Mouse (Mus musculus) neural tube, embryonic 14.5 days (tissue): ENCODE measurements around the gene Smim6. TPM values are rescaled to one million over a fixed set of nuclear protein-coding genes. Genes with fewer than 3 reads are reported as not detected.

Experiments
- ATAC-seq: fragments of 200-750 bp; cut with Nextera tagmentation; 2 replicates; pipeline ENCODE4 v1.8.0; 2017; ENCODE audit warnings: low read depth, mild to moderate bottlenecking, moderate TSS enrichment, moderate library complexity
- H3K27ac ChIP-seq: fragments of 300-500 bp; sonication (generic); 2 replicates; pipeline ENCODE4 v1.5.1; 2014; ENCODE audit warnings: low read depth, mild to moderate bottlenecking, control low read depth, low read length, moderate library complexity, mixed read lengths
- H3K27me3 ChIP-seq: fragments of 300-500 bp; sonication (generic); 2 replicates; pipeline ENCODE4 v1.6.1; 2014; ENCODE audit warnings: low read length; ENCODE audit not compliant: control insufficient read depth, insufficient read depth
- H3K36me3 ChIP-seq: fragments of 300-500 bp; sonication (generic); 2 replicates; pipeline ENCODE4 v1.6.1; 2014; ENCODE audit warnings: low read length, mixed read lengths; ENCODE audit not compliant: control insufficient read depth, insufficient read depth
- H3K4me1 ChIP-seq: fragments of 300-500 bp; sonication (generic); 2 replicates; pipeline ENCODE4 v1.6.1; 2014; ENCODE audit warnings: low read length; ENCODE audit not compliant: control insufficient read depth, insufficient read depth
- H3K4me2 ChIP-seq: fragments of 300-500 bp; sonication (generic); 2 replicates; pipeline ENCODE4 v1.6.1; 2014; ENCODE audit warnings: mild to moderate bottlenecking, low read depth, low read length, control low read depth
- H3K4me3 ChIP-seq: fragments of 300-500 bp; sonication (generic); 2 replicates; pipeline ENCODE4 v1.5.1; 2014; ENCODE audit warnings: low read depth, low read length, control low read depth, mixed read lengths
- H3K9ac ChIP-seq: fragments of 300-500 bp; sonication (generic); replicated peaks from 2 replicates; pipeline ENCODE4 v1.6.1; 2014; ENCODE audit warnings: low read depth, mild to moderate bottlenecking, control low read depth, low read length, mixed read lengths
- H3K9me3 ChIP-seq: fragments of 300-500 bp; sonication (generic); 2 replicates; pipeline ENCODE4 v1.6.1; 2016; ENCODE audit warnings: low read length; ENCODE audit not compliant: control insufficient read depth
- WGBS: fragments of 180-500 bp; shearing (Covaris S2); extraction: QIAGEN DNeasy Blood & Tissue Kit; methylation state at CpG from one replicate; pipeline ENCODE4 v1.1.7; 2014; 5-methylcytosine and 5-hydroxymethylcytosine counted together
- polyA plus RNA-seq: library from polyadenylated mRNA; unstranded; fragments of >200 nt; fragmentation: Nextera tagmentation; extraction: Ambion mirVana; gene quantifications from 2 replicates; pipeline ENCODE4 v1.2.1, GENCODE M21; 2014

Gene Smim6
- polyA plus RNA-seq, 1 experiment from 2014 or later = 0.43 TPM

DNA sequence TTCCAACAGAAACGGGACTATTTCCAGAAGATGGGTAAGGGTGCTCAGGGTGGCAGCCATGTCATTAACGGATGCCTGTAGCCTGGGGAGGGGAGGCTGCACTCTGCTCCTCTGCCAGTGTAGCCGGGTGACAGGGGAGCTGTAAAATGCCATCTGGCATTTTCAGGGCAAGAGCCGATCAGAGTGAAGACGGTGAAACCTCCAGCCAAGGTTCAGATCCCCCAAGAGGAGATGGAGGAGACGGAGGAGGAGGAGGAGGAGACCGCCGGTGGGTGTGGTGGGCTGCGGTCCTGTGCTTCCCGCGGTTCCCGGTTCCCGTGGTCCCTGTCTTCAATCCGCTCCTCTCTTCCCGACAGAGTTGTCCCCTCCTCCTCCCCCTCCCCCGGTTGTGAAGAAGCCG is 28.6 kb upstream of the Smim6 start:
- H3K27ac ChIP-seq = no peak overlapping the region
- no peaks in the 10 kb centered on the region for H3K4me1 ChIP-seq
- H3K4me2 ChIP-seq = no peak overlapping the region
- ATAC-seq = no peak
- no peaks in the 10 kb centered on the region for H3K36me3 ChIP-seq
- H3K4me3 ChIP-seq = no peak overlapping the region
- H3K9me3 ChIP-seq = no peaks in the 10 kb centered on the region
- WGBS = 19% methylated on average over 13 of the region's 17 CpGs
- 0 out of 2 replicates have a peak, but pooled peaks cover 4% of the 10 kb centered on the region for H3K27me3 ChIP-seq
- no peak overlapping the region for H3K9ac ChIP-seq

DNA sequence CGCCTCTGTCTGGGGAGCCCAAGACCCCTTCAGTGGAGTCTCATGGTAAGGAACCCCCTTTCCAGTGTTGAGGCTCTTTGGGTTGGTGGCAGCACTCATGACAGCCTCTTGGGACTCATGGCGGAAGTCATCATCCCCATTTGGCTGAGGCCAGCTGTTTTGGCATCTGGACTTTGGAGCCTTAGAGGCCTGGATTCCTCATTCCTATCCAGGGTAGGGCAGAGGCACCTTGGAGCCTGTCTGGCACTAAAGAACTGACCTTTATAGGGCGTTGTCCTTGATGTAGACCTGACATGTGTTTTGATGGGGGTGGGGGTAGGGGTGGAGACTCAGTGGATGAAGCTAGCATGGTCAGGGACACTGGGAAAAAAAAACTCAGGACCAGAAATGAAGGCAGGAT is 27.5 kb upstream of the Smim6 start:
- no peak for ATAC-seq
- Histone ChIP-seq H3K36me3 (no peaks in the 10 kb centered on the region), H3K4me2 (no peak overlapping the region), H3K4me3 (no peak overlapping the region), H3K27ac (no peak overlapping the region), H3K27me3 (0 out of 2 replicates have a peak, but pooled peaks cover 4% of the 10 kb centered on the region), H3K9ac (no peak overlapping the region), H3K9me3 (no peaks in the 10 kb centered on the region), H3K4me1 (no peaks in the 10 kb centered on the region)
- 97% methylated on average over 3 of the region's 3 CpGs for WGBS

DNA sequence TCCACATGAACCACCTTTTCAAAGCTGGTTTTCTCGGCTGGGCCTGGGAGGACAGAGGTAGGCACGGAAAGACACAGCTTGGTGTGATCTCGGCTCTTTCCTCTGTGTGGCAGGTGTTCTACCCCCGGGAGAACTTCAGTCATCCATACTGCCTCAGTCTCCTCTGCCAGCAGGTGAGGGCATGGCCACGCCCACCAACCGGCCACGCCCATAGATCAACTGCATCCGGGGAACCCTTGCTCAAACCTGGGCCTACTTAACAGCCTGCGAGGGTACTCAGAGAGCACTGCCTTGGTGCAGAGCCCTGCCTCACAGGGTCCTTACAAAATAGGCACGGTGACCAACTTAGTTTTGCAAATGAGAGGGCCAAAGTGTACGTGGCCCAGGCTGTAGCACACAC is 26.5 kb upstream of the Smim6 start:
- H3K27ac ChIP-seq = no peak overlapping the region
- no peak for ATAC-seq
- no peaks in the 10 kb centered on the region for H3K36me3 ChIP-seq
- H3K4me3 ChIP-seq = no peak overlapping the region
- H3K4me1 ChIP-seq = no peaks in the 10 kb centered on the region
- H3K9ac ChIP-seq = no peak overlapping the region
- no peaks in the 10 kb centered on the region for H3K9me3 ChIP-seq
- 71% methylated on average over 11 of the region's 11 CpGs for WGBS
- H3K27me3 ChIP-seq = 0 out of 2 replicates have a peak, but pooled peaks cover 4% of the 10 kb centered on the region
- no peak overlapping the region for H3K4me2 ChIP-seq

DNA sequence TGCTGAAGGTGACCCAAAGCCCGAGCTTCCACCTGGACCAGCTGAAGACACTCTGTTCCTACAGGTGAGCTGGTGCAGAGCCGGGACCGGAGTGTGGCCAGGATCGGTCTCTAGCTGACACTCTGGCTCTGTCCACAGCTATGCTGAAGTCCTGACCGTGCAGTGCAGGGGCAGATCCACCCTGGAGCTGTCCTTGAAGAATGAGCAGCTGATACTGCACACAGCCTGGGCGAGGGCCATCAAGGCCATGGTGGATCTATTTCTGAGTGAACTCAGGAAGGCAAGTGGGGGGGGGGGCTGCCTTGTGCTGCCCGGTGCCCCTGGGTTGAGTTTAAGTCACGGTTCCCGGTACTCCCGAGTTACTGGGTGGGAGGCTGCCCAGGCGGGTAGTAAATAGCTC is 25.4 kb upstream of the Smim6 start:
- Histone ChIP-seq H3K9ac (no peak overlapping the region), H3K36me3 (no peaks in the 10 kb centered on the region), H3K4me2 (no peak overlapping the region), H3K27ac (no peak overlapping the region), H3K27me3 (0 out of 2 replicates have a peak, but pooled peaks cover 4% of the 10 kb centered on the region), H3K4me3 (no peak overlapping the region), H3K9me3 (no peaks in the 10 kb centered on the region), H3K4me1 (no peaks in the 10 kb centered on the region)
- ATAC-seq = no peak
- WGBS = 89% methylated on average over 11 of the region's 11 CpGs

DNA sequence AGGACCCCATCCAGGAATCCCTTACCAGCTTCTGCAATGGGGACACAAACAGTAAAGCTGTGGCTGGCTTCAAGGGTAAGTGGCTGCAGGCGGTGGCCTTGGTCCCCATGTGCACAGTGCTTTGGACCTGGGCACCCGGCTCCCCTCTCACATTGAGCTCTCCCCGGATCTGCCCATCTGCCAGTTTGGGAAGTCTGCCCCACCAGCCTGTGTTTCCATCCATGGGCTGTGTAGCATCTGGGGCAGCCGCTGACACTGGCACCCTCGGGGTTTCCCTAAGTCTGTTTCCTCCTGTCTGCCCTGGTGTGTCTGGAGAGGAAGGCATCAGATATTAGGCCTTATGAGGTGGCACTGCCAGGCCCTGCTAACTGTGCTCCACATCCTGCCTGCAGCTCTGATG is 23.8 kb upstream of the Smim6 start:
- Histone ChIP-seq H3K4me1 (no peaks in the 10 kb centered on the region), H3K27ac (no peak overlapping the region), H3K4me3 (no peak overlapping the region), H3K36me3 (no peaks in the 10 kb centered on the region), H3K4me2 (no peak overlapping the region), H3K9ac (no peak overlapping the region), H3K9me3 (no peaks in the 10 kb centered on the region), H3K27me3 (no peaks in the 10 kb centered on the region)
- no peak for ATAC-seq
- 74% methylated on average over 5 of the region's 5 CpGs for WGBS

DNA sequence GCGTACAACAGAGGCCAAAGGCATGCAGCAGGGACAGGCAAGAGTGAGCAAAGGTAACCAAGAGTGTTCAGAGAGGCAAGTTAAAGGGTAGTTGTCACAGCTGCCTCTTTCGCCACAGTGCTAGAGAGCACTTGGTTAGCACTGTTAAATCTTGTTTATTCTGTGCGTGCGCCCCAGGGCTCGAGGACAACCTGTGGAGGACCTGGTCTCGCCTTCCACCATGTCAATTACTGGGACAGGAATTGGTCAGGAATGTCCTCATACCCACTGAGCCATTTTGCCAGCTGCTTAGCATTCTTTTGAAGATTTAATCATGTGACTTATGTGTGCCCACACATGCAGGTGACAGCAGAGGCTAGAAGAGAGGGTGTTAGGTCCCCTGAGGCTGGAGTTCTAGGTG is 22.7 kb upstream of the Smim6 start:
- Histone ChIP-seq H3K4me1 (no peaks in the 10 kb centered on the region), H3K9me3 (no peaks in the 10 kb centered on the region), H3K36me3 (peaks cover 4% of the 10 kb centered on the region; the same call in 1 of the 2 replicates), H3K4me3 (no peak overlapping the region), H3K27ac (no peak overlapping the region), H3K9ac (no peak overlapping the region), H3K4me2 (no peak overlapping the region), H3K27me3 (no peaks in the 10 kb centered on the region)
- ATAC-seq = no peak
- WGBS = 84% methylated on average over 6 of the region's 6 CpGs

DNA sequence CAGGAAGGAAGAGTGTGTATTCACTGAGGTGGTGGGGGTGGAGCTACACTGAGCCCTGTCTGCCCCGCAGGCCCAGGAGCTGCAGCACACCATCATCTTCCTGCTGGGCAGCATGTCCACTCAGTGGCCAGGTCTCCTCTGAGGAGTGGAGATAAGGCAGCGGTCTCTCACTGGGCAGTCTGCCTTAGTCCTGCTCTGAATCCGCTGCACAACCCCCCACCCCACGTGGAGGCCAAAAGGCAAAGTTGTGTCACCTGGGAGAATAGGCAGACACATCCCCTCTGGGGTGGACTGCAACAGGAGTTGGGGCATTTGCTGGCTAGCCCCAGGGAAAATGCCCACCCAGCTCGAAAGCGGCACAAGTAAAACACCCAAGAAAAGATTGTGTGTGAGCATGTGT is 19.6 kb upstream of the Smim6 start:
- no peak overlapping the region for H3K9ac ChIP-seq
- H3K4me2 ChIP-seq = no peak overlapping the region
- WGBS = 67% methylated on average over 6 of the region's 6 CpGs
- no peaks in the 10 kb centered on the region for H3K4me1 ChIP-seq
- ATAC-seq = no peak
- no peak overlapping the region for H3K27ac ChIP-seq
- H3K27me3 ChIP-seq = no peaks in the 10 kb centered on the region
- no peak overlapping the region for H3K4me3 ChIP-seq
- peaks cover 7% of the 10 kb centered on the region; the same call in 1 of the 2 replicates for H3K36me3 ChIP-seq
- no peaks in the 10 kb centered on the region for H3K9me3 ChIP-seq

DNA sequence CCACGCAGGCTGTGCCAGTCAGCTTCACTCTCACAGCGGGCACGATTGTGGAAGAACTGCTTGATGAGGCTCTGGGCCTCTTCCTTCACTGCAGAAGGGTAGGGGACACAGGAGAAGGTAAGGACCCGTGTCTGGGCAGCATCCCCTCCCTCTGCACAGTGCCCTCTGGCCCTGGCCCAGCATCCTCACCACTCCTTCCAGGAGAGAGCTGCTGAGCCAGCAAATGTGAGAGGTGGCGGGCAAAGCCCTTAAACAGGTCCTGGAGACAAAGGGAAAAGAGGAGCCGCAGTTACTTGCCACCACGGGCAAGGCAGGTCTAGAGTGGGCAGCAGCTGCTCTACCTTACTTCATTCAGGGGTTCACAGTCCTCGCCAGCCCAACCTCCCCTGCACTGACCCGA is 18.7 kb upstream of the Smim6 start:
- no peak for ATAC-seq
- Histone ChIP-seq H3K4me2 (no peak overlapping the region), H3K27ac (no peak overlapping the region), H3K27me3 (no peaks in the 10 kb centered on the region), H3K4me3 (no peak overlapping the region), H3K4me1 (no peaks in the 10 kb centered on the region), H3K9me3 (no peaks in the 10 kb centered on the region), H3K36me3 (peaks cover 7% of the 10 kb centered on the region; the same call in 1 of the 2 replicates), H3K9ac (no peak overlapping the region)
- 94% methylated on average over 9 of the region's 9 CpGs for WGBS

DNA sequence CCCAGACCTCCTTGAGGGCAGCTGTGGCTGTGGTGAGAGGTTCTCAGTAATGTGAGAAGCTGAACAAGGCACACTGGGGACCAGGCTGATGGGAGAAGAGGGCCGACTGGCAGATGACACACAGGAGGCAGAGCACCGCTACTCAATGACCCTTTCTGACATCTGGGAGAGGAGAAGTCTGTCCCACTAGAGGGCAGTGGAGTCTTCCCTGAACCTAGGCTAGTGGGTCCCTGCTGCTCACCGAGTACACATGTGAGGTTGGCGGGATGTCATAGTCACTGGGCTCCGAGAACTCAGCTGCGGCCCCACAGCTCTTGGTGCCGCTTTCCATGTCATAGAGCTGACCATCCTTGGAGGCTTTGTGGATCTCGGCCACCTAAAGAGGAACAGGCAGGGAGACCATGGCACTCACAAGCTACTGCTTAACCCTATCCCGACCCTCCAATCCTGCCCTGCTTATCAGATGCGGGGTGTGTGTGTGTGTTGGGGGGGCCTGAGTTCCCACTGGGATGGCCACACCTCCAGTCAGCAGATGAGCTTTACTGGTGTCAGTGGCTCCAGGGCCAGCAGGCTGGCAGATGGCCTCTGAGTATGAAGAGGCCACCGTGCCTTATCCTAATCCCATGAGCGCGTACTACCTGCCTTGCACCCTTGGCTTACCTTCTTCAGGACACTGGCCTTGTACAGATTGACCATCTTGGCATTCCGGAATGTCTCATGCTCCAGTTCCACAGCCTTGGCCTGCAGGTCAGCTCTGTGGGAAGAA is 16.9 kb upstream of the Smim6 start:
- ATAC-seq = no peak
- Histone ChIP-seq H3K4me2 (no peak overlapping the region), H3K36me3 (peaks cover 7% of the 10 kb centered on the region; the same call in 1 of the 2 replicates), H3K9ac (no peak overlapping the region), H3K27me3 (no peaks in the 10 kb centered on the region), H3K27ac (no peak overlapping the region), H3K4me3 (no peak overlapping the region), H3K4me1 (no peaks in the 10 kb centered on the region), H3K9me3 (no peaks in the 10 kb centered on the region)
- 70% methylated on average over 14 of the region's 14 CpGs for WGBS
